Mouse (Mus musculus): ENCODE measurements around the gene Scarb2. TPM values are rescaled to one million over a fixed set of nuclear protein-coding genes. Genes with fewer than 3 reads are reported as not detected.

Gene Scarb2
- total RNA-seq, 1 experiment from 2014 or later, result 73.7 TPM

DNA sequence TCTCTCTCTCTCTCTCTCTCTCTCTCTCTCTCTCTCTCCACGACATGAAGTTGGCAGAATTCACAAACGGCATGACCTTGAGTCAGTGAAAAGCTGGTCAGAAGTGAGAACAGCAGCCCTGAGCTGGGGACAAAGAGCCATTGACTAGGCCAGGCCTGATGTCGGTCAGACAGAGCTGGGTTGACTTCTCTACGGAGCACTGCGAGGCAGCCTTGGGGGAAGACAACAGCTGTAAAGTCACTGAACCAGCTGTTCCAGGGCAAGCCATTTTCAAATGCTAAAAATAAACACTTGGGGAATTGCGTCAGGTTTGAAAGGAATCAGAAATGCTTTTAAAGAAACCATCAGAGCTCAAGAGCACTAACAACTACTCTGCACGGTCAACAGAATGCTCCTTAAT is 13.2 kb downstream of the Scarb2 start:
- peak; percentile 66 for DNase-seq

DNA sequence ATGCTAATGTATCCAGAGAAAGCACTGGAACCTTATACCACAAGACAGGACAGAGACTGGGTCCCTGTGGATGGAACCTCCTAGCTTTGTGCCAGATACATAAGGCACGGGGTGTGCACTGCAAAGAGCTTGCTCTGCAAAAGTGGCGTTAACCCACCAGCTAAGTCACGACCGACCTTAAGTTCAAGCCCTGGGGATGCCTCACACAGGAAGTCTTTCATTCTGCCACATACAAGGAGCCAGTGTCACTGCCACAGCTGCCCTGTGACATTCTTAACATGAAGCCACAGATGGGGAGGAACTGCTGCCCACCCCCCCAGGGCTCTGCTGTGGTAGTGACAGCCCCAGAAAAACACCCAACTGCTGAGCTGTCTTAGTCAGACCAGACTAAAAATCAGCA is 15.9 kb downstream of the Scarb2 start:
- no peak for DNase-seq

DNA sequence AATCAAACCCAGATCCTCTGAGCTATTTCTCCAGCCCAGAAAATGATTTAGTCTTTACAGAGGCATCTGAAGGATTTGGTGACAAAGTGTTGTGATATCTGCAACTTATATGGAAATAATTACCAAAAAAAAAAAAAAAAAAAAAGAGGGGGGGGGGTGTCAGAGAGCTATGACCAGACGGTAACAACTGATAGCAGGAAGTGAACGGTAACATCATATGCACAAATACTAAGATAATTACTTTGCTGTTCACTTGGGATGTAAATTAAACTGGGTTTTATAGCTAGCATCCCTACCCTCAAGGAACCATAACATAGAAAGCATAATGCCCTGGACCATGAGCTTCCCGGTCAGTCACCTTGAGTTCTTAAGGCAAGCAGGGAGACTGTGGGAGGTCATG is 16.3 kb downstream of the Scarb2 start:
- DNase-seq, result no peak

DNA sequence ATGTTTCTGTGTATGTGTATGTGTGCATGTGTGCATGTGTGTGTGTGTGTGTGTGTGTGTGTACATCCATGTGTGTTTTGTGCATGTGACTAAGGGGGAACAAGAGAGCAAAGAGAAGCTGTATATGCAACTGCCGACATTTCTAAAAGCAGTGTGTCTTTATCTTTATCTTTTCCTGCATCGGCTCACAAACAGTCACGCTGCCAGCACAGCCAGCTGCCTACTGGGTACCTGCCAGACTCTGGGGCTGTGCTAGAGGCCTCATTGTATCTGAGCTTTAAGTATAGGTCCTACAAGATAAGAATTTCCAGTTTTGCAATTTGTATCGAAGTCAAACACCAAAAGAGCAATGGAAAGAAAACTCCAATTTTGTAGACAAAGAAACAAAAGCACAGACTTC is 17.1 kb downstream of the Scarb2 start:
- peak; percentile 43 for DNase-seq

DNA sequence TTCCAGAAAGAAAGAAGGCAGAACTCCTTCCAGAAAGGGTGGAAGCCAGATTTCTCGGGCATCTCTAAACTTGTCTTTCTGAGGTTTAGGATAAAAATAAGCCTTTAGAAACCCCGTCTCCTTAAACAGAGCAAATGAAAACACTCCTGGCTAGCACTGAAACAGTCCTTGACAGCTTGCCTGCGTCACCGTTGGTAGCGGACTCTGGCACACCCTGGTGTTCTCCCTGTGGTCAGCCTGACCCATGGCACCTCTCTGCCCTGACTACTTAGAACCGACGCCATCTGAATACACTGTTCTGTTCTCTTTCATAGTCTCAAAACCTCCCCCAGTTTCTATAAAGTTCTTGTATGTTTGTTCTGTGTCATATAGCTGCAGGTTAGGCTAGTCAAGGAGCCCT is 17.7 kb downstream of the Scarb2 start:
- DNase-seq, result peak; percentile 77

DNA sequence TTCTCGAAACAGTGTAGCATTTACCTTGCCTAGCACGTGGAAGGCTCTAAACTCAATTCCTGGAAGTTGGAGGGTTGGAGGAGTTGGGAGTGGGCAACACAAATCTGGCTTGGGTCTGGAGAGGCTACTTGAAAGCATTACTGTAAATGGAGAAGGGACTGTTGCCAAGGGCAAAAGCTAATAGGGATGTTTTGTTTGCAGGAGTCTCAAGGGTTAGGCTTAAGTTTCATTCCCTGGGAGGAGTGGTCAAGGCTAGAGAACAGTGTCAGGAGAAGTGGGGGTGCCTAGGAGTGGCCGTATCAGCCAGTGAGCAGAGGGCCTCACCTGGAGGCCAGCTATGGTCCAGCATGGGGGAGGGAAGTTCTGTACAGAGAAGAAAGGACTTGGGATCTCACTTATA is 18.2 kb downstream of the Scarb2 start:
- no peak for DNase-seq

DNA sequence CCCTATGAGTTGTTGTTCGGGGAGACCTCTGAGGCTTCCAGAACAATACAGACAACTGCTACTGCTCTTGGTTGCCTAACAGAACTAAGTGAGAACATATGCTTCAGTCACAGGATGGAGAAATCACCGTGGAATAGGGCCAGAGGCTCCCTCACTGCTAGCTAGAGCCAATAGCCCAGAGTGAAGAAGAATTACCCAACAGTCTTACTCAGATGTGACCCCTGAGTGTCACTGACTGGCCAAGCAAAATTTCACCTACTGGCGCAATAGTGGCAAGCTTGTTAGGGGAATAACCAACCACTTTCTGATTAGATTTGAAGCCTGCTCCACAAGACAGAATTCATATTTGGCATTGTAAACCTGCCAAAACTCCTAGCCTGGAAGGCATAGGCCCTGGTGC is 19.9 kb downstream of the Scarb2 start:
- peak; percentile 75 for DNase-seq

DNA sequence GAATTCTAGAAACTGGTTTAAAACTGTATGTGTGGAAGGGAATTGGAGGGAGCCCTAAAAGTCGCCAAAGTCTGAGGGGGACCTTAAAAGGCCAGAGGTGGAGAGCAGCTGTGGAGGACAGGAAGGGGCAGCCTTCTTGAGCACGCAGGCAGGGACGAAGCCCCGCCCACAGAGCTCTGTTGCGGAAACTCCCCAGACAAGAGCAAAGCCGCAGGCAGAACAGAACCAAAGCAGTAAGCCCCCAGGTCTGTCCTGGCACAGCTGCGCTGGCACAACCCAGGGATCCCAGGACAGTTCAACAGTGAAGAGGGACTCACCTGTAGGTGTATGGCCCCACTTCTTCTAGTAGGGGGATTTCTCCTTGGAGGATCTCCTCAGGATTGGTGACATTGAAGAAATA is 21.8 kb downstream of the Scarb2 start:
- DNase-seq, result no peak

DNA sequence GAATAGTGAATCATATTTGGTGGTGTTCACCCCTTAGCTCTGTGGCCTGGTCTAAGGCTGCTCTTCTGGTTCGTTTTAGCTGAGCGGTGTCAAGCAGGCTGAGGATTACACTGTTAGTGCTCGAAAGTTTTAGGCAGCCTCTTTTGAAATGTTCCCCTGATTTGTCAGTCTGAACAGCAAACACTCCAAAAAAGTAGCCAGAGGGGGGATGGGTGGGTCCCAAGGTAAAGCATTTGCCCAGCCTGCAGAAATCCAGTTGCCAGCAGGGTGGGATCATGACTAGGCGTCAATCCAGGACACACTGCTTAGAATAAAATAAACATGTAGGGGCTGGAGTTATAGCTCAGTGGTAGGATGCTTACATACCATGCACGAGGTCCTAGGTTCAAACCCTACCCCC is 33.8 kb downstream of the Scarb2 start:
- DNase-seq, result no peak

DNA sequence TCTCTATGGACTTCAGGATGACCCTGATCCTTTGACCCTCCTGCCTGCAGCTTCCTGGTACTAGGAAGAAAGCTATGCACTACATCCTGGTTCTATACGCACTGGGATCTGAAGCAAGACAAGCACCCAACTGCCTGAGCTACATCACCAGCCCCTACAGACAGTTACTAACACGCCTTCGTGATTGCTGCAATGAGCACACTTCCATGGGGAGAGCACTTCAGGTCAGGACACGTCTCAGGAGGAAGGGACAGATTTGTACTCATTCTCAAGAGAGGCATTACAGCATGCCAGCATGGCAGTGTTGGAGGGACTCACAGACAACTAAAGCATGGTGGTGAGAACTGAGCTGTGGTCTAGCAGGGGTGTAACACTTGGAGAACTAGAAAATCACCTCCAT is 35.1 kb downstream of the Scarb2 start:
- peak; percentile 25 for DNase-seq

DNA sequence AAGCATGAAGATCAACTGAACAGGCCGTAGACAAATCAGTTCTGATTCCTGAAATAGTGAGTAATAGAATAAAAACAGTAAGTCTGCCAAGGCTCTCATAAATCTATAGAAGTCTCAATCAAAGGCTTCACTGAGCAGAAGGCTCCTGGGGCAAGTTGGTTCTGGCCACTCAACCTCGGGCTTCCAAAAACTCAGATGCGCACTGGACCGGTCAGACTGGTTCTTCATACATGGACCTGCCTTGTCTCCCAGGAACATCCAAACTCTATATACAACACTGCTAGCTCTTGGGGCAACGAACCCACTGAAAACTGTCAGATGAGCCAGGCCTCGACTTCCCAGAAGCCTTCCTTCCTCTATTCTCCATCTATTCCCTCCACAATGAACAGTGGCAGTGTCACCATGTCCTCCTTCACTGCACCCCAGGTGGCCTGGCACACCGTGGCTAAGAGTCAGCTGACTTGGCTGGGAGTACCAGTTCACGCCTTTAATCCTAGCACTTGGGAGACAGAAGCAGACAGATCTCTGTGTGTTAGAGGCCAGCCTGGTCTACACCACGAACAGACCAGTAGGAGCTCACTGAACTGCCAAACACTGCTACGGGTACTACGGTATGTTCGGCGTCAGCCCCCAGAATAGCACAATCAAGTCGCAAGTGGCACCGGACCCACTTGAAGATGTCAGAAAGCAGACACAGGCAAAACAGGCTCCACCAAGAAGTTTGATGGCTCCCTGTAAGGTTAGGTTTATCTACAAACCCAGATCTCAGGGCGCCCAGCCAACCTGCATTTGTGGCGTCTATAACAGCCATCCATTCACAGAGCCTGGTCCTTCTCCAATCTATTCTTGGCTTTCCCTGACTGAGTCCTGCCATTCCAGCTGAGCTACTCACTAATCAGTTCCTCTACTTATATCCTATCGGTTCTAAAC is 37.2 kb downstream of the Scarb2 start:
- DNase-seq, result no peak

DNA sequence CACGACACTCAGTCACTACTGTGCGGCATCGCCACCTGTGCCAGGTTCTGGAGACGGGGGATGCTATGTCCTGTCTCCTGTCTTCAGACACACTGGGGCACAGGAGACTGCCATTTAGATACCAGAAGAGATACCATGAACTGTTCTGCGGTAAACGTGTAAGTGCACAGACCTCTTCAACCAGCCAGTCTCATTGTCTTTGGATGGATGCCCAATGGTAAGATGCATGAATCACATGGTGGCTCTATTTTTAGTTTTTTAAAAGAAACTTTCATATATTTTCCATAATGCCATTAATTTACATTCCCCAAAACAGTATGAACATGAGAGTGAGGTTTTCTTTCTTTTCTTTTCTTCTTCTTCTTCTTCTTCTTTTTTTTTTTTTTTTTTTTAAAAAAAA is 38.4 kb downstream of the Scarb2 start:
- no peak for DNase-seq

DNA sequence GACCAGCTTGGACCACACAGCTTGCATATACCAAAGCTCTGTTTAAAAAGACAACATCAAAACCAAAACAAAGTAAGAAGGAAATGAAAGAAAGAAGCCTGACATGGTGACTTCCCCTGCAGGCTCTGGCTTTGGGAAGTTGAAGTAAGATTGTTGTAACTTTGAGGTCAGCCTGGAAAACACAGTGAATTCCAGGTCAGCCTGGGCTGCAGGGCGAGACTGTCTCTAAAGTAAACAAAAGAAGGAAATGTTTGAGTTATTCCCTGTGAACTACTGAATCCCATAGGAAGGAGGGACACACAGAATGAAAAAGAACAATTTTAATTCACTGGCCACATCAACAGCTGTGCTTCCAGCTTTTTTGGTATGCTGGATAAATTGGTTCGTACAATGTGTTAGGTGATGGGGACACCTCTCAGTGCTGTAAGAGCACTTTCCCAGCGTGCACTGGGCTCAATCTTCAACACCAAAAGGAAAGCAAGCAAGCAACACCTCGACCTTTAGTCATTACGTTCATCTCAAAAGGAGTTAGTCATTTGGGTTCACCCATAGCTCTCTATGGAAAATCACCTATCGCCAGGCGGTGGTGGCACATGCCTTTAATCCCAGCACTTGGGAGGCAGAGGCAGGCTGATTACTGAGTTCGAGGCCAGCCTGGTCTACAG is 39.4 kb downstream of the Scarb2 start:
- DNase-seq, result no peak

DNA sequence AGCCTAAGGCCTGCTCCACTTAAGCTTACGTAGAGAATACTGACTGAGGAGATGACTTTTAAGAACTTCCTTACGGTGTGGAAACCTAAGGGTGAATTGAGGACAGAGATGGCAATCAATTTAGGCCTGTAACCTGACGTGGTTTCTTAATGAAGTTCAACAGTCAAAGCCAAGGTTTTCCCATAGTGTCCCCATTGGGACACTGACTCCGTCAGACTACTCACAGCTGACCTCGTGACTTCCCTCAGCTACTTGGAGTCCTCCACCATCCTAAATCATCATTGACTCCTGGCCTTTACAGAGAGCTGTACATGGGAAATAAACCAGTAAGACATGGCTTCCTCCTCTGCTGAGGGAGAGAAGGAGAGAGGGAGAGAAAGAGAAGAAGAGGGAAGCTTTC is 41.1 kb downstream of the Scarb2 start:
- DNase-seq, result peak; percentile 21

DNA sequence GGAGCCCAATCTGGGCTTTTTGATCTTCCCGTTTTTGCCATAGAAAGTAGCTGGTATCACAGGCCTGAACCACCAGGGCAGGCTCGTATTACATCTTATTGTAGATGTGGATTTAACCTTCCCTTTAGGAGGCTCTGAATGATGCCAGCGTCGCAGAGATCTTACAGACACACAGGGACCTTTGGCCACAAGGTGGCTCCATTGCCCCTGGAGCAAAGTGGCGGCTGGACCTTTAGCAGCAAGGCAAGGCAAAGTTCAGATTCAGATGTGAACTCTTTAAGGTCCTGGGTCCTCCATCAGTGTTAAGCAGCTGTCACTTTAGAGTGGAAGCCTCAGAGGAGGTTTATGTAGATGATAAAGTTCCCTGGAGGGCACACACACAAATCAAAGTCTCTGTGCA is 45.3 kb downstream of the Scarb2 start:
- peak; percentile 81 for DNase-seq

DNA sequence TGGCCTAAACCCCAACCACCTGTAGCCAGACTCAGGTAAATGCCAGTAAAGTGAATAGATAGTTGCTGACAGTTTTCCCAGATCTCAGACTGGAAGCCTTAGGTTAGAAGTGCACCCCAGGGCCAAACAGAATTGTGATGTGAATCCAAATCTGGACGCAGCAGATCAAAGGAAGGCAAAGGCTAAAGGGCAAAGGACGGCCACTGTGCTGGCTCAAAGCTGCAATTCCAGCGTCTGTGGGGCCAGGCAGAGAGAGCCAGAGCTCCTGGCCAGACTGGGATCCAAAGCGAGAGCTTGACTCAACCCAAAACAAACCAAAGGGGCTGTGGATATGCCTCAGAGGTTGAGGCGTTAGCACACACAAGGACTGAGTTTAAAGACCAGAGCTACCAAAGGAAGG is 47.9 kb downstream of the Scarb2 start:
- DNase-seq, result peak; percentile 21

DNA sequence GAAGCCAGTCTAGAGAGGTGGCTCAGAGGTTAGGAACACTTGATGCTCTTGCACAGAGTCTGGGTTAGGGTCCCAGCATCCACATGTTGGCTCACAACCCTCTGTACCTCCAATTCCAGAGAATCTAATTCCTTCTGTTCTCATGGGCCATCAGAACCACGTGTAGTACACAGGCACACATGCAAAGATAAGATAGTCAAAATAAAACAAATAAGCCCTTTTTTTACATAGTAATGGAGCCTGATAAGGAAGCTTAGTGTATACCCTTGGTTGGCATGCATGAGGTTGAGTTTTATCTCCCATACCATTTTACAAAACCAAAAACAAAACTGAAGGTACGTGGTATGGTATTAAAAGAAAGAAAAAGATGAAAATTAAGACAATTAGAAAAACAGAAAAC is 49.2 kb downstream of the Scarb2 start:
- DNase-seq, result no peak

DNA sequence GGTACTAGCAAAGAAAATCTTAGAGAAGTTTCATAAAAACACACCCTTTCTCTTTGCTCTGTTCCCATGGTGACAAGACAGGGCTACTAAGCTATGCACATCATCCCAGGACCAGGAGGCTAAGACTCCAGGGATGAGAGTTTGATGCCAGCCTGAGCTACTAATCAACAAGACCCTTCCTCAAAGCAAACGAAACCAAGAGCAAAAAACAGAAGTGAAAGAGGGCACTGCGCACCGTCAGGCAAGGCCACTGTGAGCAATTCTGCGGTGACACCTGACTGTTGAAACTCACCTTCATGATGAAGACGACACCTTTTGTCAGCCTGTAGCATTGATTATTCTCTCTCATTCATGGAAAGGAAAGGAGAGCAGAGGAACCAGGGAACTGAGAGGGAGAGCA is 53.8 kb downstream of the Scarb2 start:
- no peak for DNase-seq

DNA sequence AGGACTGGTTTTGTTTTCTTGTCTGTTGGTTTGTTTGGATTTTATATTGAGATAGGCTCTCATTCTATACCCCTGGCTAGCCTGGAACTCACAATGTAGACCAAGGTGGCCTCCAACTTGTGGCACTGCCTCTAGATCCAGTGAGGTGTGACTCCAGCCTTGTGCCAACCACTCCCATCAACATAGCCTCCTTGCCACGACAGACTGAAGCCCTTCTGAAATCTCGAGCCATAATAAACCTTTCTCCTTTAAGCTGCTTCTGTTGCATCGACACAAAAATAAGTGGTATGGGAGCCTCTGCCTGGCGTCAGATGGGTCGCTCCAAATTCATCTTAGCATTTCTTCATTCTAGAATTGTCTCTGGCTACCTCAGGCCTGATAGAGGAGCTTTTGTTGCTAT is 59.9 kb downstream of the Scarb2 start:
- no peak for DNase-seq

DNA sequence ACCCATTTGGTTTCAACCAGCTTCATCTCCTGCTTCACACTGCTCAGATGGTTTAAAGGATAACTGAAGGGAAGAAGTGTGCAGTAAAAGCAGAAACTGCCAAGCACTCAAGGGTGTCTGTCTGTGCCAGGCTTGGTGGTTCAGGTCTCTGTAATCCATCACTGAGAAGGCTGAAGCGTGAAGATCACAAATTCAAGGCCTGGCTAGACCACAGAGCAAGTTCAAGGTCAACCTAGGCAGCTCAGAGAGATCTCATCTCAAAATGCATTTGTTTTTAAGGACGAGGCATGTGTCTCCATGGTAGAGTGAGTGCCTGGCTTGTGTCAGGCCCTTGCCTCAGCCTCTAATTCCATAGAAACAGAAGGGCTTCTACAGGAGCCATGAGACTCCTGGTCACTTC is 61.6 kb downstream of the Scarb2 start:
- peak; percentile 21 for DNase-seq

DNA sequence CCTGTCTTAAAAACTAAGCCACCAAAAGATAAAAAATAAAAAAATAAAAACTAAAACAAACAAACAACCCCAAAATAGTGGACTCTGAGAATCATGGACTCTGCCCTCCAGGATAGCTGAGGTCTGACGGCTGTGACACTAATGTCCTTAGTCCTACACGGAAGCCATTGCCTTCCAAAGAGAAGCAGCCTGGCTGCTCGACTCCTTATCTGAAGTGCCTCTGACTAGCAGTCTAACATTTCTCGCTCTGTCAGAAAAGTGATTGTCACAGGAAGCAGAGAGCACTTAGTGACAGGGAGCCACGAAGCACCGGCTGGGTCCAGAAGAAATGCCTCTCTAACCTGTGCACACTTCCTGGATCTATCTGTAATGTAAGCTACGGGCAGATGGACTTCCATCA is 63.7 kb downstream of the Scarb2 start:
- DNase-seq, result no peak

DNA sequence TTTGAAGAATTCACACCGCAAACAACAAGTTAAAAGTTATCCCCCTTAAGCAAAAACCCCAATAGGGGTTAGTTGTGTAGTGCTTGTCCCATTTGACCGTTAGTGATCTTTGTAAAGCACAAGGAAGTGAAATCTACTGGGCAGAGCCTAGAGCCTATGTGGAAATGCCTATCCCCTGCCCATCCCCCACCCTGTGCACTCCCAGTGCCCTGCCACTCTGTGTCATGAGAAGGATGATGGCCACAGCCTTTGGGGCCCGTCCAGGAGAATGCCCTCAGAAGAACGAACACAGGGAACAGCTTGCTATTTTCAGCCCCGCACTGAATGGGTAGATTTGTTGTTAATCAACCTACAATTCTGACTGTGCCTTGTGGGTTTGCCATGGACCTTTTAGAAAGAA is 65.1 kb downstream of the Scarb2 start:
- peak; percentile 83 for DNase-seq

DNA sequence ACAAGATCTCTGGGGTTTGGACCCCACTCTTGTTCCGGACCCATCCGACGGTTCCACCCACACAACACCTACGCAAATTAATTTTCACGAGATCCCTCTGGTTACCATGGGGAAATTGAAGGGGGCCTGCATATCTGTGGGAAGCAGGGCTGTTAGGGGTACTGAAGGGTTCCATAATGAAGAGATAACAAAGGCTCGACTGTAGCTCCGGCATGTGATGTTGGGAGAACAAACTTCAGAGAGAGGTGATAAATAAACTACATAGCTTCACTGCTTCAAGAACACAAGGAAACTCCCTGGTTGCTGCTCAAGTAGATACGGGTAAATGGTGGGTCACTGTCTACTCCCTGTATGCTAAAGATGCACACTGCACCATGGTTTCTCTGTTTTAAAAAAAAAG is 68.1 kb downstream of the Scarb2 start:
- DNase-seq, result no peak

DNA sequence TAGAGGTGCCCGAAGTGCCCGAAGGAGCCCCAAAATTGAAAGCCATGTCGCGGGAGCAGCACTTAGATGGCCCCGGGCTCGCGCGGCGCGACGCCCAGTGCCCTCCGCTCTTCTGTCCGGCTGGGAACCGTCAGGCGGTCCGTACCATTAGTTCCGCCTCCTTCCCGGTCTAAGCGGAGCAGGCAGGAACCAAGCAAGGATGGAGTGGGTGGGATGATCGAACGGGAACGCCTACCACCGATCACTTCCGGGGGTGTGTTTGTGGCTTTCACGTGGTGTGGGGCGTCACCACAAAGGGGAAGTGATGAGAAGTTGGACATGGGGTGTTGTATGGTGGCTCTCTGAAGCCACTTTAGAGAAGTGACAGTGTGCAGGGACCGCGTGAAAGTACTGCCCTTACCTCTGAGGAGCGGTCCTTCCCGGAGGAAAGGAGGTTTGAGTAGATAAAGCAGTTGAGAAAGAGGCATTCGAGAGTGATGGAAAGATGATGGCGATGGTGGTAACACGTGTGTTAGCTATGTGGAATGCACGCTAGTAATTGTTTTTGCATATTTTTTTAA is 71.5 kb downstream of the Scarb2 start, which contains the start of gene Nup54:
Nup54 (minus strand) TSS at position 195 of the 560 bp plus-strand sequence.
- DNase-seq, result peak; percentile 97

All from adrenal gland, postnatal 14 days (tissue).